Mouse (Mus musculus): ENCODE data around the gene Nup210.

Nup210 gene

GRCm38 (mm10) chr6:91056348-91056747 lies 60.3 kb downstream of the Nup210 start:
- in situ Hi-C loops (cut with MboI; ENCODE audit: unreplicated experiment in 2 of 2), result loop anchor here (5.0 to 25.0 kb wide), 3 partner anchors 86 to 831 kb away; partner anchors contain the start of gene Ccdc174 (in 1 of the 2)

GRCm38 (mm10) chr6:91052572-91052971 lies 64.1 kb downstream of the Nup210 start:
- in situ Hi-C loops (cut with MboI; ENCODE audit: unreplicated experiment in 2 of 2), result loop anchor here (10.0 to 25.0 kb wide), 2 partner anchors 222 to 835 kb away; partner anchors contain the start of gene Ccdc174 (in 1 of the 2)

- in situ Hi-C loops (cut with MboI; ENCODE audit: unreplicated experiment in 2 of 2), result no loop called here
Measured at GRCm38 (mm10) chr6:91048019-91048418, 68.6 kb downstream of the Nup210 start.

- in situ Hi-C loops (cut with MboI; ENCODE audit: unreplicated experiment in 2 of 2), result no loop called here
Measured at GRCm38 (mm10) chr6:91047434-91047833, 69.2 kb downstream of the Nup210 start.

GRCm38 (mm10) chr6:91046184-91046583 lies 70.4 kb downstream of the Nup210 start:
- in situ Hi-C loops (cut with MboI; ENCODE audit: unreplicated experiment in 2 of 2), result no loop called here

GRCm38 (mm10) chr6:91044628-91045331 lies 71.8 kb downstream of the Nup210 start:
- in situ Hi-C loops (cut with MboI; ENCODE audit: unreplicated experiment in 2 of 2), result no loop called here

- in situ Hi-C loops (cut with MboI; ENCODE audit: unreplicated experiment in 2 of 2), result no loop called here
Measured at GRCm38 (mm10) chr6:91041287-91041686, 75.3 kb downstream of the Nup210 start.

GRCm38 (mm10) chr6:91028256-91028655 lies 88.4 kb downstream of the Nup210 start:
- in situ Hi-C loops (cut with MboI; ENCODE audit: unreplicated experiment in 2 of 2), result no loop called here

GRCm38 (mm10) chr6:91020810-91021209 lies 95.8 kb downstream of the Nup210 start:
- in situ Hi-C loops (cut with MboI; ENCODE audit: unreplicated experiment in 2 of 2), result no loop called here

GRCm38 (mm10) chr6:91016600-91017230 lies 99.9 kb downstream of the Nup210 start:
- in situ Hi-C loops (cut with MboI; ENCODE audit: unreplicated experiment in 2 of 2), result no loop called here

- in situ Hi-C loops (cut with MboI; ENCODE audit: unreplicated experiment in 2 of 2), result no loop called here
Measured at GRCm38 (mm10) chr6:91014198-91014958, 102.3 kb downstream of the Nup210 start.

GRCm38 (mm10) chr6:91012458-91012857 lies 104.2 kb downstream of the Nup210 start:
- in situ Hi-C loops (cut with MboI; ENCODE audit: unreplicated experiment in 2 of 2), result no loop called here

- in situ Hi-C loops (cut with MboI; ENCODE audit: unreplicated experiment in 2 of 2), result no loop called here
Measured at GRCm38 (mm10) chr6:91011568-91011967, 105.1 kb downstream of the Nup210 start.

GRCm38 (mm10) chr6:91008284-91008830 lies 108.3 kb downstream of the Nup210 start:
- in situ Hi-C loops (cut with MboI; ENCODE audit: unreplicated experiment in 2 of 2), result no loop called here

- in situ Hi-C loops (cut with MboI; ENCODE audit: unreplicated experiment in 2 of 2), result no loop called here
Measured at GRCm38 (mm10) chr6:91007207-91007606, 109.4 kb downstream of the Nup210 start.

- in situ Hi-C loops (cut with MboI; ENCODE audit: unreplicated experiment in 2 of 2), result no loop called here
Measured at GRCm38 (mm10) chr6:91004157-91004556, 112.5 kb downstream of the Nup210 start.

GRCm38 (mm10) chr6:91003310-91003995 lies 113.2 kb downstream of the Nup210 start:
- in situ Hi-C loops (cut with MboI; ENCODE audit: unreplicated experiment in 2 of 2), result no loop called here

- in situ Hi-C loops (cut with MboI; ENCODE audit: unreplicated experiment in 2 of 2), result no loop called here
Measured at GRCm38 (mm10) chr6:91001566-91001965, 115.1 kb downstream of the Nup210 start.

- in situ Hi-C loops (cut with MboI; ENCODE audit: unreplicated experiment in 2 of 2), result no loop called here
Measured at GRCm38 (mm10) chr6:91000819-91001525, 115.7 kb downstream of the Nup210 start.

- in situ Hi-C loops (cut with MboI; ENCODE audit: unreplicated experiment in 2 of 2), result no loop called here
Measured at GRCm38 (mm10) chr6:90999176-90999575, 117.5 kb downstream of the Nup210 start.
